Mouse (Mus musculus): ENCODE measurements around the gene Prkcb. TPM values are rescaled to one million over a fixed set of nuclear protein-coding genes. Genes with fewer than 3 reads are reported as not detected.

Prkcb gene
- polyA plus RNA-seq, 1 experiment, result 17.8 TPM

DNA sequence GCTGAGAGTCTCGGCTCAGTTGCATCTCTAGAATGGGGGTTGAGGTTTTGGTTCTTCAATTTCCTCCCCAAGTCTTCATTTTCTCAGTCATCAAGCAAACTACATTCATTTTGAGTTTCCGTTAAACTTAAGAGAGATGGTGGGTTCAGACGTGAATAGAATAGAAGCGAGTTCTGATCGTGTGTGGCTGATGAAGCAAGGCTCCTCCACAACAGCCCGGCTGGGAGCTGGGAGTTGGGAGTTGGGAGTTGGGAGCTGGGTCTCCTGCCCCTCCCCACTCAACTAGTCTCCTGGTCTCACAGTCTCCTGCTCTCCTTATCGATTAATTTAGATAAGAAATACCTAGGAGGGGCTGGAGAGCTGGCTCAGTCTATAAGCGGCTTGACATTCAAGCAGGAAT is 44.0 kb upstream of the Prkcb start:
- Histone ChIP-seq H3ac (ENCODE audit: control insufficient read depth, insufficient read length, low read depth) (no peak overlapping the region), H3K27me3 (ENCODE audit: control insufficient read depth, insufficient read depth, insufficient read length) (peaks cover 17% of the 10 kb centered on the region), H3K79me2 (ENCODE audit: control insufficient read depth, insufficient read depth) (no peaks in the 10 kb centered on the region), H3K36me3 (ENCODE audit: control insufficient read depth, insufficient read depth) (no peaks in the 10 kb centered on the region), H3K79me3 (ENCODE audit: low read depth) (no peaks in the 10 kb centered on the region), H3K4me3 (ENCODE audit: insufficient read depth, poor library complexity, severe bottlenecking) (no peak overlapping the region)
- no peak for TF ChIP-seq USF1 (IDR thresholded peaks at IDR 0.05; ENCODE audit: low read depth)
- TF ChIP-seq CTCF (IDR thresholded peaks at IDR 0.05; ENCODE audit: control insufficient read depth, insufficient read depth, insufficient read length), result no peak
- no peak for TF ChIP-seq CEBPB (IDR thresholded peaks at IDR 0.05; ENCODE audit: low read depth)
- TF ChIP-seq MYOG (IDR thresholded peaks at IDR 0.05; ENCODE audit: control insufficient read depth, extremely low read depth, insufficient read length), result no peak
- no peak for TF ChIP-seq MYOD1 (IDR thresholded peaks at IDR 0.05; ENCODE audit: control insufficient read depth, insufficient read length, low read depth)
- no peak for TF ChIP-seq MAX (IDR thresholded peaks at IDR 0.05)
- no peak for TF ChIP-seq FOSL1 (IDR thresholded peaks at IDR 0.05; ENCODE audit: insufficient read depth, low read length, poor library complexity, severe bottlenecking)

DNA sequence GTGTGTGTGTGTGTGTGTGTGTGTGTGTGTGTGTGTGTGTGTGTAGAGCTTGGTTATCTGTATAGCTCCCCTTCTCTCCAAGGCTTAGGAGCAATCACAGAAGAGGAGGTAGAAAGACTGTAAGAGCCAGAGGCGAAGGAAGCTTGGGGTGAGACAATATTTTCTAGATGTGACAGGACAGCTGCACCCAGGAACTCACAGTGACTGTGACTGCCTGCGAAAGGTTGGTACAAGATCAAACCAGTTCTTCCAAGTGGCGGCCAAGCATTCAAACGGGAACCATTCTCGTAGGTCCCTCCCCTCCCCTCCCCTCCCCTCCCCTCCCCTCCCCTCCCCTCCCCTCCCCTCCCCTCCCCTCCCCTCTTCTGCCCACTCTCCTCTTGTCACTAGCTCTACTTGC is 42.6 kb upstream of the Prkcb start:
- Histone ChIP-seq H3K79me3 (ENCODE audit: low read depth) (no peaks in the 10 kb centered on the region), H3K79me2 (ENCODE audit: control insufficient read depth, insufficient read depth) (no peaks in the 10 kb centered on the region), H3K27me3 (ENCODE audit: control insufficient read depth, insufficient read depth, insufficient read length) (peaks cover 17% of the 10 kb centered on the region), H3ac (ENCODE audit: control insufficient read depth, insufficient read length, low read depth) (no peak overlapping the region), H3K4me3 (ENCODE audit: insufficient read depth, poor library complexity, severe bottlenecking) (no peak overlapping the region), H3K36me3 (ENCODE audit: control insufficient read depth, insufficient read depth) (no peaks in the 10 kb centered on the region)
- TF ChIP-seq MAX (IDR thresholded peaks at IDR 0.05), result no peak
- no peak for TF ChIP-seq MYOD1 (IDR thresholded peaks at IDR 0.05; ENCODE audit: control insufficient read depth, insufficient read length, low read depth)
- no peak for TF ChIP-seq FOSL1 (IDR thresholded peaks at IDR 0.05; ENCODE audit: insufficient read depth, low read length, poor library complexity, severe bottlenecking)
- no peak for TF ChIP-seq CTCF (IDR thresholded peaks at IDR 0.05; ENCODE audit: control insufficient read depth, insufficient read depth, insufficient read length)

DNA sequence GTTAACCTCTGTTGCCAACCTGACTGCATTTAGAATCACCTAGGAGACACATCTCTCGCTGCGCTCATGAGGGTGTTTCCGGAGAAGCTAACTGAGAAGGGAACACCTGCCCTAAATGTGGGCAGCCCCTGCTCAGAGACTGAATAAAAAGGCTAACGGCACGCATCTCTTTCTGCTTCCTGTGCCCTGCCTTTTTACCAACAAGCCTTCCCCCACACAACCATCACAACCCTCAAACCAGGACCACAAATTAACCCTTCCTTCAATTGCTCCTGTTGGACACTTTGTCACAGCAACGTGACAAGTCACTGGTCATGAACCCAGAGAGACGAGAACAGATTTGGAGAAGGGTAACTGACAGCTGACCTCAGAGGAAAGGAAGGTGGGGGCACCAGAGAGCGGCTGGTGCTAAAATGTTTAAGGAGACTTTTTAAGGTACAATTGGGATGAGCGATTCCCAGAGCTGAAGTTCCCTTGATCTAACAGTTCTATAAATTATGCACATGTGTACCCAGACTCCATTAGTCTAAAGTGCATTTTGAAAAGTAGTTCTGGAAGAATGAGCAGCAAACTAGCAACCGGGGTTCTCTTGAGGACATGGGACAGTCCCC is 41.2 kb upstream of the Prkcb start:
- H3K27me3 ChIP-seq (ENCODE audit: control insufficient read depth, insufficient read depth, insufficient read length), result peaks cover 17% of the 10 kb centered on the region

DNA sequence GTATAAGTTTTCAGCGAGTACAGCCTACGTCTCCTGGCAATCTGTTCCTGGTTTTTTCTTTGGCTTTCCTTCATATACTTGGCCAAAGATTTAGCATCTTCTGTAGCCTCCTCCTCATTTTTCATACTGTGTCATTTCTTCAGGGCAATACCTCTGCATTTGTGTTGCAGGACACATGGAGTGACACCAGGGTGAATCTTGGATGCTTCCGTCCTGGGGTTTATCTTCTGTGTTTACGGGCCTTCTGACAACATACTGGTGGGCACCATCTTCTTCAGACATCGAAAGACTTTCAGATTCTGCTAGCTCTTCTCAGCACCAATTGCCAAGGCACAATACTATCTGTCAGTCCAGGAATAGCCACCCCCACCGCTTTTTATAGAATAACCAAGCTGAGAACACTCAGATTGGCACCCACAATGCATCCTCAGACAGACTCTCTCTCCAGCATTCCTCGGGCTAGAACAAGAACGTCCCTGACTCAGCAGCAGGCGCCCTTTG is 39.2 kb upstream of the Prkcb start:
- H3K79me2 ChIP-seq (ENCODE audit: control insufficient read depth, insufficient read depth), result no peaks in the 10 kb centered on the region
- no peaks in the 10 kb centered on the region for H3K79me3 ChIP-seq (ENCODE audit: low read depth)
- no peak overlapping the region for H3ac ChIP-seq (ENCODE audit: control insufficient read depth, insufficient read length, low read depth)
- no peak for TF ChIP-seq MAX (IDR thresholded peaks at IDR 0.05)
- TF ChIP-seq FOSL1 (IDR thresholded peaks at IDR 0.05; ENCODE audit: insufficient read depth, low read length, poor library complexity, severe bottlenecking), result no peak
- no peak for TF ChIP-seq USF1 (IDR thresholded peaks at IDR 0.05; ENCODE audit: low read depth)
- no peak for TF ChIP-seq MYOG (IDR thresholded peaks at IDR 0.05; ENCODE audit: control insufficient read depth, extremely low read depth, insufficient read length)
- no peak for TF ChIP-seq MYOD1 (IDR thresholded peaks at IDR 0.05; ENCODE audit: control insufficient read depth, insufficient read length, low read depth)
- H3K27me3 ChIP-seq (ENCODE audit: control insufficient read depth, insufficient read depth, insufficient read length), result peaks cover 14% of the 10 kb centered on the region
- no peak overlapping the region for H3K4me3 ChIP-seq (ENCODE audit: insufficient read depth, poor library complexity, severe bottlenecking)
- no peaks in the 10 kb centered on the region for H3K36me3 ChIP-seq (ENCODE audit: control insufficient read depth, insufficient read depth)

More for the DNA sequence above, 41.2 kb upstream of the Prkcb start:
- H3K79me2 ChIP-seq (ENCODE audit: control insufficient read depth, insufficient read depth), result no peaks in the 10 kb centered on the region
- no peaks in the 10 kb centered on the region for H3K79me3 ChIP-seq (ENCODE audit: low read depth)
- TF ChIP-seq FOSL1 (IDR thresholded peaks at IDR 0.05; ENCODE audit: insufficient read depth, low read length, poor library complexity, severe bottlenecking) (no peak), MAX (IDR thresholded peaks at IDR 0.05) (no peak), CEBPB (IDR thresholded peaks at IDR 0.05; ENCODE audit: low read depth) (no peak), MYOG (IDR thresholded peaks at IDR 0.05; ENCODE audit: control insufficient read depth, extremely low read depth, insufficient read length) (no peak)
- no peak overlapping the region for H3ac ChIP-seq (ENCODE audit: control insufficient read depth, insufficient read length, low read depth)
- no peak overlapping the region for H3K4me3 ChIP-seq (ENCODE audit: insufficient read depth, poor library complexity, severe bottlenecking)
- no peaks in the 10 kb centered on the region for H3K36me3 ChIP-seq (ENCODE audit: control insufficient read depth, insufficient read depth)

DNA sequence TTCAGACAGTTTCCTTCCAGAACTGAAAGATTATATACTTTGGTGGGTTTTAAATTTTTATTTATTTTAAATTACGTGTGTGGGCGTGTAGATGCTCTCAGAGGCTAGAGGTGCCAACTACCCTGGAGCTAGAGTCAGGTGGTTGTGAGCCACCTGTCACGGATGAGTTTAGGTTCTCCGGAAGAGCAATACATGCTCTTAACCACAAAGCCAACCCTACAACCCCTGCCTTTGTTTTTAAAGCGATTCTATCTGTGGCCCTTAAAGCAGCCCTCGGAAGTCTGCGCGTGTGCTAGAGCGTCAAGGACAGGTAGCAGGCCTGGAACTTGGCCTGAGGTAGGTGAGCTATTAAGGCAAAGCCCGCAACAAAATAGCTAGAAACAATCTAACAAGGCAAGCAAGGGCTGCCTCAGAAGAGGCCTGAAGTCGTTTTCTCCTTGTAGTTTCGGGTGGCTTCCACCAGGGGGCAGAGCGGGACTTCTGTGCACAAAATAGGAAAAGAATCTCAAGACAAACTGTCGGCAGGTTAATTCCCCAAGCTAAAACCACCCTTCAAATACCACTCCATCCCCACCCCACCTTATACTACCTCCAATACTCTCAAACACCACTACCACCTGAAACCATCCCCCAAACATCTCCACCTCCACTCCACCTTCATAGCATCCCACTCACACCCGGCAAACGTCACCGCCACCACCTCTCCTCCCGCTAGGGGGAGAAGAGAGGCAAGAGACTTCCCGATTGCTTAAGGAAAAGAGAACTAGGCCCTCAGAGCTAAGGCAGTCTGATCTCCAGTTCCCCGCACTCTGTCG is 37.1 kb upstream of the Prkcb start:
- H3K4me3 ChIP-seq (ENCODE audit: insufficient read depth, poor library complexity, severe bottlenecking), result no peak overlapping the region
- no peak overlapping the region for H3ac ChIP-seq (ENCODE audit: control insufficient read depth, insufficient read length, low read depth)
- no peaks in the 10 kb centered on the region for H3K79me3 ChIP-seq (ENCODE audit: low read depth)
- TF ChIP-seq CTCF (IDR thresholded peaks at IDR 0.05; ENCODE audit: control insufficient read depth, insufficient read depth, insufficient read length), result peak; percentile 27
- no peak for TF ChIP-seq USF1 (IDR thresholded peaks at IDR 0.05; ENCODE audit: low read depth)
- H3K36me3 ChIP-seq (ENCODE audit: control insufficient read depth, insufficient read depth), result no peaks in the 10 kb centered on the region
- H3K79me2 ChIP-seq (ENCODE audit: control insufficient read depth, insufficient read depth), result no peaks in the 10 kb centered on the region
- peaks cover 7% of the 10 kb centered on the region for H3K27me3 ChIP-seq (ENCODE audit: control insufficient read depth, insufficient read depth, insufficient read length)

DNA sequence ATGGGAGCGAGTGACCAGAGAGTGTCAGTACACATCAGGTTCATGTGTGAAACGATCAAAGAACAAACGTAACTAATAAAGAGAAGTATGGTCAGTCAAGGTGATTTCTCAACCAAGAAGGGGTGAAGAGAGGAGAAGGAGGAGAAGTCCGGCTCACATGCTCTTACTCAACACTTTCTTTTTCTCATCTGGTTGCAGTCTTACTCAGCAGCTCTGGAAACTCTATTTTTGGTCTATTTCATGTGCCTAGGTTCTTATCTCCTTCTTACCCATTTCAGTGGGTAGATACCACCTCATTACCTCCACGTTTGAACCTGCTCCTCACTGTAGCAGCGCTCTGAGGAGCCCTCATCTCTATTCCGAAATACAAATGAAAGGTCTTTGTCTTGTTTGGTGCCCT is 31.8 kb upstream of the Prkcb start:
- no peak for TF ChIP-seq FOSL1 (IDR thresholded peaks at IDR 0.05; ENCODE audit: insufficient read depth, low read length, poor library complexity, severe bottlenecking)
- TF ChIP-seq MYOG (IDR thresholded peaks at IDR 0.05; ENCODE audit: control insufficient read depth, extremely low read depth, insufficient read length), result no peak
- TF ChIP-seq CTCF (IDR thresholded peaks at IDR 0.05; ENCODE audit: control insufficient read depth, insufficient read depth, insufficient read length), result no peak
- no peak for TF ChIP-seq MYOD1 (IDR thresholded peaks at IDR 0.05; ENCODE audit: control insufficient read depth, insufficient read length, low read depth)
- no peak for TF ChIP-seq CEBPB (IDR thresholded peaks at IDR 0.05; ENCODE audit: low read depth)
- no peak for TF ChIP-seq MAX (IDR thresholded peaks at IDR 0.05)
- no peak for TF ChIP-seq USF1 (IDR thresholded peaks at IDR 0.05; ENCODE audit: low read depth)
- no peaks in the 10 kb centered on the region for H3K79me3 ChIP-seq (ENCODE audit: low read depth)
- H3K4me3 ChIP-seq (ENCODE audit: insufficient read depth, poor library complexity, severe bottlenecking), result no peak overlapping the region
- H3ac ChIP-seq (ENCODE audit: control insufficient read depth, insufficient read length, low read depth), result no peak overlapping the region
- no peaks in the 10 kb centered on the region for H3K27me3 ChIP-seq (ENCODE audit: control insufficient read depth, insufficient read depth, insufficient read length)
- H3K36me3 ChIP-seq (ENCODE audit: control insufficient read depth, insufficient read depth), result no peaks in the 10 kb centered on the region
- no peaks in the 10 kb centered on the region for H3K79me2 ChIP-seq (ENCODE audit: control insufficient read depth, insufficient read depth)
